Mouse (Mus musculus): Measurements from ENCODE around the gene Tas2r106.

The Tas2r106 gene

DNA sequence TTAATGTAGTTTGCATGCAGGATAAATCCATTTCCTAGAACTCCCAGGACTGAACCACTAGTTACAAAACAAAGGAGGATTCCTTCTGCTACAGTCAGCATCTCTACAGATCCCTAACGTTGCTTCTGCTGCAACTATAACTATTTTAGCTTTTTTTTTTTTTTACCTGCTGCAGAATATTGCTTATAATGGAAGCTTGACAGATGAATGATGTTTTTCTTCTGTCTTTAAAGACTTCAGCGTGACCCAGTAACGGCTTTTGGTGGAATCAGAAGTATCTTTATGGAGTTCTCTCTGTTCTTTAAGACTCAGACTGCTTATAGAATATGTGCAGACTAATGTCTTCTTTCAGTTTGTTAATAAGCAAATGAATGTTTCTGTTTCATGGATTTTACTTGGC is at the start of gene Tas2r106:
Tas2r106 (minus strand) TSS at position 101 of the 400 bp plus-strand sequence.
- no peak for DNase-seq

DNA sequence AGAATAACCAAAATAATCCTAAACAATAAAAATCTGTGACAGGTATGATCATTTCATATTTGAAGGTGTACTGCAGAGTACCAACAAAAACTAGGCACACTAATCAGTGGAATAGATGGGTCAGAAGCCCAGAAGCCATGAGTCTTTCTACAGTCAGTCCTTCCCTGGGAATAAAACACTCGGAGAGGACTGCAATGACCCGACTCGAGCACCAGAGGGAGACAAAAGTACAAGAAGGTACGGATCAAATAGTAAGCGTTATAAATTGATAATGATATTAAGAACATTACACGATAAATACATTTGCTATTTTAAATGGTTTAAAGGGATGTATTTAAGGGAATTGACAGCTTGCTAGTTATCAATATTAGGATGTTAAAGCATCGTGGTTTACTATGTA is 34.1 kb upstream of the Tas2r106 start:
- no peak for DNase-seq

DNA sequence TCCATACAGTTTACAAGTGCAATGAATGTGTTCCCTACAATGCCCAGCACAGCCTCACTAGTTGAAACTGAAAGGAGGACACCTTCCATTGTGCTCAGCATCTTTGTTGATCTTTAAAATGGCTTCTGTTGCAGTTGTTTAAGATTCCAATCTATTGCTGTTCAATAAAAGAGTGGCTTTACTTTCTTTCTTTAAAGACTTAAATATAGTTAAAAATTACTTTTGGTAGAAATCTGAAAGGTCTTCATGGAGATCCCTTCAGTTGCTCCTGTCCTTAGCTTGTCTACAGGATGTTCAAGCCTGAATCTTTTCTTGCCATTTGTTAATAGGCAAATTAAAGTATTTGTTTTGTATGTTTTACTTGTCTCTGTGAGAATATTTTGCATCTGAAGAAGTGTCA is 11.3 kb upstream of the Tas2r106 start, which contains the start of gene Tas2r114:
Tas2r114 (minus strand) TSS at position 101 of the 400 bp plus-strand sequence.
- DNase-seq = no peak

DNA sequence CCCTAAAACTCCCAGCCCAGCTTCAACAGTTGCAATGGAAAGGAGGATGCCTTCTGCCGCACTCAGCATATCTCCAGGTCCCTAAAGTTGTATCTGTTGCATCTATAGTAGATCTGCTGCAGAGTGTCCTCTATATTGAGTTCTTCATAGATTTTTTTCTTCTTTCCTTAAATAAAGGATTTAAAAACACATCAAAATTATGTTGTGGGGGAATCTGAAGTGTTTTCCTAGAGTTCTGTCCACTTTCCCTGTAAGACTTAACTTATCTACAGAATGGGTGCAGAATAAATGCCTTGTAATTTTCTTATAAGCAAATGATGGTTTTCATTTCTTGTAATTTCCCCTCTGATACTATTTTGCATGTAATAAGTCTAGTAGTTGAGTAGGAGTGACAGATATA is 8.7 kb upstream of the Tas2r106 start, which contains the start of gene Tas2r105:
Tas2r105 (minus strand) TSS at position 101 of the 400 bp plus-strand sequence.
- no peak for DNase-seq

DNA sequence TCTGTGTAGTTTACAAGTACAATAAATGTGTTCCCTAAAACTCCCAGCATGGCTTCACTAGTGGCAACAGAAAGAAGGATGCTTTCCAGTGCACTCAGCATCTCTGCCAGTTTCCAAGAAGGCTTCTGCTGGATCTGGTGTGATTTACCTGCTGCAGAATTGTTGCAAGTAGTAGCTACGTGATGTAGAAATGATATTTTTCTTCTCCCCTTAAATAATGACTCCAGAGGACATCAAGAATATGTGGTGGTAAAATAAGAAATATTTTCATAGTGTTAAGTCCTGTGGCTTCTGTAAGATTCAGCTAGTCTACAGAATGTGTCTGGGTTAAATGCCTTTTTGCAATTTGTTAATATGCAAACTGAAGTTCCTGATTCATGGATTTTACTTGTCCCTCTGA is 7.0 kb upstream of the Tas2r106 start, which contains the start of gene Tas2r104:
Tas2r104 (minus strand) TSS at position 101 of the 400 bp plus-strand sequence.
- no peak for DNase-seq

DNA sequence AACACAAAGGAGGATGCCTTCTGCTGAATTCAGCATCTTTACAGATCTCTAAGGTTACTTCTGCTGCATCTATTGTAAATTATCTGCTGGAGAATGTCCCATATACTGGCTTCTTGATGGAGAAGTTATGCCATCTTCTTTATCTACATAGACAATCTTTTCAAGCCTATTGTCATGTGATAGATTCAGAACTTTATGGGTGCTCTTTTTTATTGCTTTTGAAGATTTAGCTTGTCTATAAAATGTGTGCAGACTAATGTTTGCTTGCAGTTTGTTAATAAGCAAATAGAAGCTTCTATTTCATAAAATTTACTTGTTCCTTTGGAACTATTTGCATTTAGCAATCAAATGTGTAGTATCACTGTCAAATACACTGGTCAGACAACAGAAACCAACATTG is 18.6 kb downstream of the Tas2r106 start, which contains the start of gene Tas2r107:
Tas2r107 (minus strand) TSS at position 101 of the 400 bp plus-strand sequence.
- DNase-seq = no peak

DNA sequence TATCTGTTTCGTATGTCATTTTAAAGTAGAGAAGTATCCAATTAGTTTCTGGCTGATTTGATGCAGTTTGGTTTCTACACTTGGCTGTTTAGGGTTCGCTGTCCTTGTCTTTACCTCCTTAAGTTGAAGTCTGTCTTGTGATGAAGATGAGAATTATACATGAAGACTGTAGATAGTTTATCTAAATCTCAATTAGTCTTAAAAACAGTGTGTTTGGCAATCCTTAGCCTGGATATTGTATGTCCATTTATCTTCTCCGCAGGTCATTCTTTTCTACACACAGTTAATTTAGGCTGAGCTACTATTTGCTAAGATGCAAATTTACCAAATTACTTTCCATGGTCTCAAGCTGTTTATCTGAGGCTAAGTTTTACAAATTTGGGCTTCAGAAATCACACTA is 47.9 kb downstream of the Tas2r106 start, which contains the start of gene Tas2r130:
Tas2r130 (minus strand) TSS at position 101 of the 400 bp plus-strand sequence.
- no peak for DNase-seq
